Mouse (Mus musculus): ENCODE results near the gene Myh7b. TPM values are rescaled to one million over a fixed set of nuclear protein-coding genes. Genes with fewer than 3 reads are reported as not detected.
A peak's percentile ranks its signal among the peaks of the same experiment; 100 is the strongest.

Myh7b gene
- polyA plus RNA-seq, 1 experiment from 2014 or later: 0.52 TPM

- Histone ChIP-seq H3K4me1 (replicated peaks; ENCODE audit: control insufficient read depth, insufficient read depth, low read length) (no peaks in the 10 kb centered on the region), H3K4me3 (ENCODE audit: low read depth, low read length) (no peak overlapping the region), H3K36me3 (ENCODE audit: control insufficient read depth, insufficient read depth, low read length) (no peaks in the 10 kb centered on the region), H3K27ac (ENCODE audit: low read depth, low read length) (no peak overlapping the region), H3K9ac (ENCODE audit: low read depth, low read length) (no peak overlapping the region), H3K27me3 (ENCODE audit: control insufficient read depth, insufficient read depth, low read length) (no peaks in the 10 kb centered on the region), H3K4me2 (replicated peaks; ENCODE audit: low read depth, low read length) (no peak overlapping the region), H3K9me3 (ENCODE audit: control insufficient read depth, low read length) (no peaks in the 10 kb centered on the region)
- no peak for ATAC-seq (ENCODE audit: low FRiP score)
- DNase-seq (ENCODE audit: low spot score): no peak
- WGBS: 89% methylated on average over 9 of the region's 9 CpGs
These were observed 980 bp downstream of the Myh7b start for GRCm38 (mm10) chr2:155611834-155612550.

- DNase-seq (ENCODE audit: low spot score) (peak; percentile 70), ATAC-seq (ENCODE audit: low FRiP score) (peak; percentile 66; the same call in 1 of the 2 replicates)
- Histone ChIP-seq H3K36me3 (ENCODE audit: control insufficient read depth, insufficient read depth, low read length) (no peaks in the 10 kb centered on the region), H3K27me3 (ENCODE audit: control insufficient read depth, insufficient read depth, low read length) (no peaks in the 10 kb centered on the region), H3K4me1 (replicated peaks; ENCODE audit: control insufficient read depth, insufficient read depth, low read length) (no peaks in the 10 kb centered on the region), H3K9ac (ENCODE audit: low read depth, low read length) (no peak overlapping the region), H3K4me3 (ENCODE audit: low read depth, low read length) (peak overlapping the region; percentile 12; the same call in 1 of the 2 replicates), H3K27ac (ENCODE audit: low read depth, low read length) (no peak overlapping the region), H3K4me2 (replicated peaks; ENCODE audit: low read depth, low read length) (peak overlapping the region; percentile 28), H3K9me3 (ENCODE audit: control insufficient read depth, low read length) (no peaks in the 10 kb centered on the region)
- 5% methylated on average over 20 of the region's 20 CpGs for WGBS
These were observed 2.3 kb downstream of the Myh7b start for GRCm38 (mm10) chr2:155613326-155613755.

- Histone ChIP-seq H3K4me3 (ENCODE audit: low read depth, low read length) (0 out of 2 replicates have a peak overlapping the region, but pooled peaks have one; percentile 8), H3K36me3 (ENCODE audit: control insufficient read depth, insufficient read depth, low read length) (no peaks in the 10 kb centered on the region), H3K9me3 (ENCODE audit: control insufficient read depth, low read length) (no peaks in the 10 kb centered on the region), H3K4me1 (replicated peaks; ENCODE audit: control insufficient read depth, insufficient read depth, low read length) (no peaks in the 10 kb centered on the region), H3K4me2 (replicated peaks; ENCODE audit: low read depth, low read length) (0 out of 2 replicates have a peak overlapping the region, but pooled peaks have one; percentile 28), H3K27me3 (ENCODE audit: control insufficient read depth, insufficient read depth, low read length) (no peaks in the 10 kb centered on the region), H3K27ac (ENCODE audit: low read depth, low read length) (no peak overlapping the region), H3K9ac (ENCODE audit: low read depth, low read length) (no peak overlapping the region)
- ATAC-seq (ENCODE audit: low FRiP score): no peak
- DNase-seq (ENCODE audit: low spot score): no peak
- 63% methylated on average over 8 of the region's 8 CpGs for WGBS
These were observed 2.9 kb downstream of the Myh7b start for GRCm38 (mm10) chr2:155613953-155614352.

- no peaks in the 10 kb centered on the region for H3K9me3 ChIP-seq (ENCODE audit: control insufficient read depth, low read length)
- no peaks in the 10 kb centered on the region for H3K4me1 ChIP-seq (replicated peaks; ENCODE audit: control insufficient read depth, insufficient read depth, low read length)
- no peak overlapping the region for H3K27ac ChIP-seq (ENCODE audit: low read depth, low read length)
- ATAC-seq (ENCODE audit: low FRiP score) (no peak), DNase-seq (ENCODE audit: low spot score) (no peak)
- H3K36me3 ChIP-seq (ENCODE audit: control insufficient read depth, insufficient read depth, low read length): no peaks in the 10 kb centered on the region
- WGBS: 55% methylated on average over 6 of the region's 6 CpGs
- H3K4me3 ChIP-seq (ENCODE audit: low read depth, low read length): no peak overlapping the region
- no peaks in the 10 kb centered on the region; the same call in 1 of the 2 replicates for H3K27me3 ChIP-seq (ENCODE audit: control insufficient read depth, insufficient read depth, low read length)
- H3K9ac ChIP-seq (ENCODE audit: low read depth, low read length): no peak overlapping the region
- no peak overlapping the region for H3K4me2 ChIP-seq (replicated peaks; ENCODE audit: low read depth, low read length)
These were observed 6.0 kb downstream of the Myh7b start for GRCm38 (mm10) chr2:155616971-155617370.

- Histone ChIP-seq H3K4me1 (replicated peaks; ENCODE audit: control insufficient read depth, insufficient read depth, low read length) (no peaks in the 10 kb centered on the region), H3K9ac (ENCODE audit: low read depth, low read length) (no peak overlapping the region), H3K4me3 (ENCODE audit: low read depth, low read length) (no peak overlapping the region), H3K27me3 (ENCODE audit: control insufficient read depth, insufficient read depth, low read length) (no peaks in the 10 kb centered on the region; the same call in 1 of the 2 replicates), H3K36me3 (ENCODE audit: control insufficient read depth, insufficient read depth, low read length) (no peaks in the 10 kb centered on the region), H3K27ac (ENCODE audit: low read depth, low read length) (no peak overlapping the region), H3K4me2 (replicated peaks; ENCODE audit: low read depth, low read length) (no peak overlapping the region), H3K9me3 (ENCODE audit: control insufficient read depth, low read length) (no peaks in the 10 kb centered on the region)
- peak; percentile 66; the same call in 1 of the 2 replicates for ATAC-seq (ENCODE audit: low FRiP score)
- 25% methylated on average over 8 of the region's 8 CpGs for WGBS
- peak; percentile 91 for DNase-seq (ENCODE audit: low spot score)
These were observed 8.8 kb downstream of the Myh7b start for GRCm38 (mm10) chr2:155619817-155620216.

- DNase-seq (ENCODE audit: low spot score) (no peak), ATAC-seq (ENCODE audit: low FRiP score) (no peak)
- 28% methylated on average over 10 of the region's 11 CpGs for WGBS
- H3K4me1 ChIP-seq (replicated peaks; ENCODE audit: control insufficient read depth, insufficient read depth, low read length): peaks cover 6% of the 10 kb centered on the region
- H3K4me2 ChIP-seq (replicated peaks; ENCODE audit: low read depth, low read length): no peak overlapping the region
- H3K9me3 ChIP-seq (ENCODE audit: control insufficient read depth, low read length): no peaks in the 10 kb centered on the region
- H3K4me3 ChIP-seq (ENCODE audit: low read depth, low read length): no peak overlapping the region
- H3K27ac ChIP-seq (ENCODE audit: low read depth, low read length): no peak overlapping the region
- H3K9ac ChIP-seq (ENCODE audit: low read depth, low read length): no peak overlapping the region
- peaks cover 6% of the 10 kb centered on the region for H3K27me3 ChIP-seq (ENCODE audit: control insufficient read depth, insufficient read depth, low read length)
- no peaks in the 10 kb centered on the region for H3K36me3 ChIP-seq (ENCODE audit: control insufficient read depth, insufficient read depth, low read length)
These were observed 11.6 kb downstream of the Myh7b start for GRCm38 (mm10) chr2:155622606-155623005.

- ATAC-seq (ENCODE audit: low FRiP score): no peak
These were observed 13.0 kb downstream of the Myh7b start for GRCm38 (mm10) chr2:155623996-155624395.

GRCm38 (mm10) chr2:155624730-155625129 is 13.7 kb downstream of the Myh7b start:
- Histone ChIP-seq H3K27ac (ENCODE audit: low read depth, low read length) (no peak overlapping the region), H3K4me3 (ENCODE audit: low read depth, low read length) (no peak overlapping the region), H3K4me2 (replicated peaks; ENCODE audit: low read depth, low read length) (no peak overlapping the region), H3K9me3 (ENCODE audit: control insufficient read depth, low read length) (no peaks in the 10 kb centered on the region), H3K36me3 (ENCODE audit: control insufficient read depth, insufficient read depth, low read length) (no peaks in the 10 kb centered on the region), H3K27me3 (ENCODE audit: control insufficient read depth, insufficient read depth, low read length) (peaks cover 24% of the 10 kb centered on the region), H3K4me1 (replicated peaks; ENCODE audit: control insufficient read depth, insufficient read depth, low read length) (peaks cover 9% of the 10 kb centered on the region), H3K9ac (ENCODE audit: low read depth, low read length) (no peak overlapping the region)
- 35% methylated on average over 10 of the region's 10 CpGs for WGBS
- peak; percentile 72 for DNase-seq (ENCODE audit: low spot score)
- ATAC-seq (ENCODE audit: low FRiP score): no peak

More at GRCm38 (mm10) chr2:155623996-155624395, 13.0 kb downstream of the Myh7b start:
- no peaks in the 10 kb centered on the region for H3K36me3 ChIP-seq (ENCODE audit: control insufficient read depth, insufficient read depth, low read length)
- H3K9ac ChIP-seq (ENCODE audit: low read depth, low read length): no peak overlapping the region
- H3K4me3 ChIP-seq (ENCODE audit: low read depth, low read length): no peak overlapping the region
- H3K27ac ChIP-seq (ENCODE audit: low read depth, low read length): no peak overlapping the region
- no peak overlapping the region for H3K4me2 ChIP-seq (replicated peaks; ENCODE audit: low read depth, low read length)
- peaks cover 18% of the 10 kb centered on the region for H3K27me3 ChIP-seq (ENCODE audit: control insufficient read depth, insufficient read depth, low read length)
- H3K4me1 ChIP-seq (replicated peaks; ENCODE audit: control insufficient read depth, insufficient read depth, low read length): peaks cover 7% of the 10 kb centered on the region
- DNase-seq (ENCODE audit: low spot score): no peak
- no peaks in the 10 kb centered on the region for H3K9me3 ChIP-seq (ENCODE audit: control insufficient read depth, low read length)
- 90% methylated on average over 6 of the region's 6 CpGs for WGBS

- Histone ChIP-seq H3K27ac (ENCODE audit: low read depth, low read length) (no peak overlapping the region), H3K9ac (ENCODE audit: low read depth, low read length) (no peak overlapping the region), H3K27me3 (ENCODE audit: control insufficient read depth, insufficient read depth, low read length) (peaks cover 40% of the 10 kb centered on the region), H3K4me2 (replicated peaks; ENCODE audit: low read depth, low read length) (0 out of 2 replicates have a peak overlapping the region, but pooled peaks have one; percentile 3), H3K4me3 (ENCODE audit: low read depth, low read length) (no peak overlapping the region), H3K4me1 (replicated peaks; ENCODE audit: control insufficient read depth, insufficient read depth, low read length) (peaks cover 11% of the 10 kb centered on the region), H3K9me3 (ENCODE audit: control insufficient read depth, low read length) (no peaks in the 10 kb centered on the region), H3K36me3 (ENCODE audit: control insufficient read depth, insufficient read depth, low read length) (no peaks in the 10 kb centered on the region)
- DNase-seq (ENCODE audit: low spot score) (peak; percentile 13), ATAC-seq (ENCODE audit: low FRiP score) (no peak)
- WGBS: 46% methylated on average over 15 of the region's 15 CpGs
These were observed 15.3 kb downstream of the Myh7b start for GRCm38 (mm10) chr2:155626277-155626676.
